Mouse (Mus musculus): ENCODE data around the gene Scn3a. TPM values are rescaled to one million over a fixed set of nuclear protein-coding genes. Genes with fewer than 3 reads are reported as not detected.
"Not testable (repeated sequence)": the region's sequence is repeated elsewhere in the genome, so short reads cannot be mapped to it uniquely, and the experiment has no call there.

The Scn3a gene
- total and polyA plus RNA-seq, 2 experiments from 2014 or later: 32.1 to 52.6 TPM

GRCm38 (mm10) chr2:65453763-65454162, 113.7 kb downstream of the Scn3a start:
- Histone ChIP-seq H3K9ac (replicated peaks; ENCODE audit: low read length) (no peak overlapping the region), H3K4me2 (ENCODE audit: low read depth, low read length) (no peak overlapping the region), H3K4me1 (ENCODE audit: insufficient read depth, low read length) (no peaks in the 10 kb centered on the region; the same call in 1 of the 2 replicates), H3K9me3 (ENCODE audit: low read length) (no peaks in the 10 kb centered on the region), H3K36me3 (ENCODE audit: insufficient read depth, low read length) (no peaks in the 10 kb centered on the region), H3K4me3 (ENCODE audit: low read length) (no peak overlapping the region), H3K27ac (no peak overlapping the region), H3K27me3 (ENCODE audit: insufficient read depth, low read length) (no peaks in the 10 kb centered on the region)
- 97% methylated on average over 6 of the region's 6 CpGs for WGBS
- TF ChIP-seq CTCF (IDR thresholded peaks at IDR 0.05; ENCODE audit: low read depth): no peak
- ATAC-seq (no peak), DNase-seq (ENCODE audit: low spot score) (no peak)

GRCm38 (mm10) chr2:65451401-65452078, 115.9 kb downstream of the Scn3a start:
- not testable (repeated sequence) for DNase-seq (ENCODE audit: low spot score); H3K9me3 ChIP-seq (ENCODE audit: low read length); H3K36me3 ChIP-seq (ENCODE audit: insufficient read depth, low read length); H3K4me1 ChIP-seq (ENCODE audit: insufficient read depth, low read length); ATAC-seq; H3K27me3 ChIP-seq (ENCODE audit: insufficient read depth, low read length); H3K27ac ChIP-seq; H3K9ac ChIP-seq (replicated peaks; ENCODE audit: low read length); H3K4me2 ChIP-seq (ENCODE audit: low read depth, low read length); H3K4me3 ChIP-seq (ENCODE audit: low read length)
- 95% methylated on average over 14 of the region's 14 CpGs for WGBS

GRCm38 (mm10) chr2:65450449-65451360, 116.7 kb downstream of the Scn3a start:
- TF ChIP-seq CTCF (IDR thresholded peaks at IDR 0.05; ENCODE audit: low read depth): no peak
- H3K27me3 ChIP-seq (ENCODE audit: insufficient read depth, low read length): no peaks in the 10 kb centered on the region
- H3K4me1 ChIP-seq (ENCODE audit: insufficient read depth, low read length): no peaks in the 10 kb centered on the region; the same call in 1 of the 2 replicates
- H3K9ac ChIP-seq (replicated peaks; ENCODE audit: low read length): no peak overlapping the region
- no peaks in the 10 kb centered on the region for H3K9me3 ChIP-seq (ENCODE audit: low read length)
- H3K36me3 ChIP-seq (ENCODE audit: insufficient read depth, low read length): no peaks in the 10 kb centered on the region
- H3K27ac ChIP-seq: peak overlapping the region; percentile 48; the same call in 1 of the 2 replicates
- DNase-seq (ENCODE audit: low spot score): peak; percentile 61
- H3K4me3 ChIP-seq (ENCODE audit: low read length): no peak overlapping the region
- peak; percentile 86 for ATAC-seq
- WGBS: 30% methylated on average over 2 of the region's 2 CpGs
- no peak overlapping the region for H3K4me2 ChIP-seq (ENCODE audit: low read depth, low read length)

- no peak overlapping the region for H3K4me3 ChIP-seq (ENCODE audit: low read length)
- TF ChIP-seq CTCF (IDR thresholded peaks at IDR 0.05; ENCODE audit: low read depth): no peak
Measured at GRCm38 (mm10) chr2:65449126-65449828, 118.2 kb downstream of the Scn3a start.

GRCm38 (mm10) chr2:65443082-65443481, 124.3 kb downstream of the Scn3a start:
- Histone ChIP-seq H3K9ac (replicated peaks; ENCODE audit: low read length) (no peak overlapping the region), H3K4me2 (ENCODE audit: low read depth, low read length) (no peak overlapping the region), H3K27me3 (ENCODE audit: insufficient read depth, low read length) (no peaks in the 10 kb centered on the region), H3K9me3 (ENCODE audit: low read length) (no peaks in the 10 kb centered on the region), H3K27ac (no peak overlapping the region), H3K4me1 (ENCODE audit: insufficient read depth, low read length) (0 out of 2 replicates have a peak, but pooled peaks cover 3% of the 10 kb centered on the region), H3K4me3 (ENCODE audit: low read length) (no peak overlapping the region), H3K36me3 (ENCODE audit: insufficient read depth, low read length) (no peaks in the 10 kb centered on the region)
- DNase-seq (ENCODE audit: low spot score): no peak
- TF ChIP-seq CTCF (IDR thresholded peaks at IDR 0.05; ENCODE audit: low read depth): no peak
- 86% methylated on average over 4 of the region's 4 CpGs for WGBS
- ATAC-seq: no peak

More at GRCm38 (mm10) chr2:65449126-65449828, 118.2 kb downstream of the Scn3a start:
- Histone ChIP-seq H3K9me3 (ENCODE audit: low read length) (no peaks in the 10 kb centered on the region), H3K27ac (no peak overlapping the region), H3K4me1 (ENCODE audit: insufficient read depth, low read length) (no peaks in the 10 kb centered on the region; the same call in 1 of the 2 replicates), H3K4me2 (ENCODE audit: low read depth, low read length) (no peak overlapping the region), H3K36me3 (ENCODE audit: insufficient read depth, low read length) (no peaks in the 10 kb centered on the region), H3K27me3 (ENCODE audit: insufficient read depth, low read length) (no peaks in the 10 kb centered on the region), H3K9ac (replicated peaks; ENCODE audit: low read length) (no peak overlapping the region)
- ATAC-seq (no peak), DNase-seq (ENCODE audit: low spot score) (no peak)
- WGBS: 91% methylated on average over 5 of the region's 5 CpGs

- Histone ChIP-seq H3K4me1 (ENCODE audit: insufficient read depth, low read length) (0 out of 2 replicates have a peak, but pooled peaks cover 3% of the 10 kb centered on the region), H3K4me3 (ENCODE audit: low read length) (no peak overlapping the region), H3K27me3 (ENCODE audit: insufficient read depth, low read length) (no peaks in the 10 kb centered on the region), H3K9me3 (ENCODE audit: low read length) (no peaks in the 10 kb centered on the region), H3K36me3 (ENCODE audit: insufficient read depth, low read length) (no peaks in the 10 kb centered on the region), H3K4me2 (ENCODE audit: low read depth, low read length) (no peak overlapping the region), H3K9ac (replicated peaks; ENCODE audit: low read length) (no peak overlapping the region), H3K27ac (peak overlapping the region; percentile 45; the same call in 1 of the 2 replicates)
- no peak for TF ChIP-seq CTCF (IDR thresholded peaks at IDR 0.05; ENCODE audit: low read depth)
- 16% methylated on average over 5 of the region's 5 CpGs for WGBS
- ATAC-seq (peak; percentile 49; the same call in 1 of the 2 replicates), DNase-seq (ENCODE audit: low spot score) (peak; percentile 48)
Measured at GRCm38 (mm10) chr2:65441566-65441965, 125.9 kb downstream of the Scn3a start.

Measured in hindbrain, postnatal 0 days (tissue).